Mouse (Mus musculus) liver, postnatal 0 days (tissue): Measurements from ENCODE around the gene Smarcd3.

Experiments used
- CTCF ChIP-seq: sonication (generic); IDR thresholded peaks from 2 replicates; pipeline ENCODE4 v1.5.1; 2016; ENCODE audit warnings: antibody characterized with exemption, low read depth
- EP300 ChIP-seq: IDR thresholded peaks from 2 replicates; pipeline ENCODE4 v1.6.1; 2016; ENCODE audit warnings: antibody characterized with exemption, low read depth, mild to moderate bottlenecking

DNA sequence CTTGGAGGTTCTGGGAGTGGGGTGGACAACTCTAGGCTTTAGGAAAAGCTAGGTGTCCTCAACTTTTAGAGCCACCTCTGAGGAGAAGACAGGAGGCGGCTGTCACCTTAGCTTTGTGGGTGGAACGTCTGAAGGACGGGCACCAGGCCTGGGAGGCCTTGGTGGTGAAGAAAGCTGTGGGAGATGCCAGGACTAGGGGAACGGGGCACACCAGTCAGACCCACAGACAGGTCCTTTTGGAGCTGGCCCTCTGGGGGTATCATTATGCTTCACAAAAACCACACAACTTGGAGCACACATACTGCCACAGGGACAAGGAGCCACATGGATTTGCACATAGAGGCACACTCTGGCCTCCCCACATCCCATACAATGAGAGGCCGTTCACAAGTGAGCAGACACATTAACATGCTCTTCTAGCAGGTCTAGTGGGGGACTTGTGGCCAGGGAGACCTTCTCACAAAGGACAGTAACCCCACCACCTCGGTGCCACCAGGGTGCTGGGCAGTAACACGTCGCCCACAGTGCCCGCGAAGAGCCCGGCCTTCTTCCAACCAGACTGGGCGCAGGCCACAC, 20.0 kb downstream of the Smarcd3 start:
- no peak for TF ChIP-seq CTCF
- TF ChIP-seq EP300, result no peak
